Comparison of ENCODE assay signal across 19 mouse cellular contexts in genomic region chr1:72532926-72533325, GRCm38 (mm10). TPM values are rescaled to one million over a fixed set of nuclear protein-coding genes. Genes with fewer than 3 reads are reported as not detected.
A peak's percentile ranks its signal among the peaks of the same experiment; 100 is the strongest.
DNase-seq lines count a peak whose midpoint lies in the region; ATAC-seq and TF ChIP-seq lines count a peak whose summit lies in the region.
"Had no signal": no experiment of that assay in that cellular context is flagged by ENCODE, and none has a peak within 500 bp of the region (broad histone marks: within the 10 kb centered on the region; RNA-seq: fewer than 3 reads in every experiment).

No protein-coding gene starts in this region.

- no peaks in the 10 kb centered on the region for H3K4me1 ChIP-seq in cerebellum, adult 2 months (ENCODE audit: control insufficient read depth, insufficient read depth, low read length)
- H3K4me1 ChIP-seq in forebrain, embryonic 16.5 days (replicated peaks; ENCODE audit: control insufficient read depth, insufficient read depth, low read length), result peaks cover 12% of the 10 kb centered on the region
- peaks cover 9% of the 10 kb centered on the region; the same call in 1 of the 2 replicates for H3K4me1 ChIP-seq in midbrain, postnatal 0 days (ENCODE audit: insufficient read depth, low read length)

- no peak overlapping the region for H3K27ac ChIP-seq in cerebellum, adult 2 months (ENCODE audit: insufficient read depth, low read length)
- H3K27ac ChIP-seq in layer of hippocampus, adult 2 months, result no peak overlapping the region
- 0 out of 2 replicates have a peak overlapping the region, but pooled peaks have one; percentile 2 for H3K27ac ChIP-seq in forebrain, embryonic 16.5 days (ENCODE audit: low read length)
- H3K27ac ChIP-seq in midbrain, postnatal 0 days (ENCODE audit: low read depth, low read length), result no peak overlapping the region
- H3K27ac ChIP-seq: liver, embryonic 13.5 days; stomach, embryonic 15.5 days had no signal

- H3K36me3 ChIP-seq in forebrain, embryonic 16.5 days (ENCODE audit: control insufficient read depth, insufficient read depth), result no peaks in the 10 kb centered on the region
- H3K36me3 ChIP-seq in midbrain, postnatal 0 days (ENCODE audit: insufficient read depth, low read length), result no peaks in the 10 kb centered on the region
- H3K36me3 ChIP-seq: liver, embryonic 13.5 days; stomach, embryonic 15.5 days had no signal

- H3K9me3 ChIP-seq in forebrain, embryonic 16.5 days (ENCODE audit: control insufficient read depth, low read length), result no peaks in the 10 kb centered on the region
- H3K9me3 ChIP-seq in midbrain, postnatal 0 days (ENCODE audit: low read length), result no peaks in the 10 kb centered on the region
- H3K9me3 ChIP-seq: liver, embryonic 13.5 days; stomach, embryonic 15.5 days had no signal

- peak overlapping the region; percentile 21 for H3K4me3 ChIP-seq in cerebellum, adult 2 months (replicated peaks; ENCODE audit: insufficient read depth, low read depth, low read length)
- H3K4me3 ChIP-seq in layer of hippocampus, adult 2 months, result peak overlapping the region; percentile 79
- peak overlapping the region; percentile 70 for H3K4me3 ChIP-seq in forebrain, embryonic 16.5 days (replicated peaks; ENCODE audit: low read length)
- peak overlapping the region; percentile 57 for H3K4me3 ChIP-seq in midbrain, postnatal 0 days (ENCODE audit: low read depth, low read length)
- H3K4me3 ChIP-seq: liver, embryonic 13.5 days; myocyte; stomach, embryonic 15.5 days had no signal

- H3K9ac ChIP-seq in forebrain, embryonic 16.5 days (replicated peaks; ENCODE audit: low read depth, low read length), result no peak overlapping the region
- no peak overlapping the region for H3K9ac ChIP-seq in midbrain, postnatal 0 days (replicated peaks; ENCODE audit: low read length, poor library complexity, severe bottlenecking)
- H3K9ac ChIP-seq: liver, embryonic 13.5 days; stomach, embryonic 15.5 days had no signal

- no peak for ATAC-seq in forebrain, embryonic 16.5 days
- ATAC-seq in midbrain, postnatal 0 days (ENCODE audit: low FRiP score), result no peak
- ATAC-seq: intestine, postnatal 0 days had no signal

- TF ChIP-seq CTCF in cerebellum, adult 2 months (IDR thresholded peaks at IDR 0.05; ENCODE audit: borderline replicate concordance, insufficient read depth, low read depth, low read length), result no peak
- TF ChIP-seq CTCF in layer of hippocampus, adult 2 months (conservative IDR thresholded peaks at IDR 0.05), result no peak
- TF ChIP-seq CTCF in midbrain, postnatal 0 days (IDR thresholded peaks at IDR 0.05), result no peak

- peak overlapping the region; percentile 72 for H3K4me2 ChIP-seq in forebrain, embryonic 16.5 days (ENCODE audit: low read length)
- H3K4me2 ChIP-seq in midbrain, postnatal 0 days (ENCODE audit: low read depth, low read length, poor library complexity, severe bottlenecking), result peak overlapping the region; percentile 89
- H3K4me2 ChIP-seq: heart, embryonic 11.5 days; liver, embryonic 13.5 days; stomach, embryonic 15.5 days had no signal

- no peak for DNase-seq in cerebellum, adult 2 months
- DNase-seq in cerebellum, adult 9-10 months, result no peak
- DNase-seq in layer of hippocampus, adult 2 months (ENCODE audit: low spot score in 2 of 2), result no peak
- no peak for DNase-seq in layer of hippocampus, postnatal 36 days
- no peak for DNase-seq in midbrain, postnatal 0 days (ENCODE audit: low spot score)
- no peak for DNase-seq in natural killer cell, adult 2 months (ENCODE audit: low spot score in 2 of 2)
- DNase-seq in adrenal gland, postnatal 14 days, result no peak
- DNase-seq: gastrocnemius, postnatal 25 days; kidney, postnatal 25 days; liver, embryonic 13.5 days; spleen, adult 18-20 months; thymus, postnatal 14 days had no signal

- H3K27me3 ChIP-seq in cerebellum, adult 2 months (ENCODE audit: control insufficient read depth, insufficient read depth, low read length), result no peaks in the 10 kb centered on the region
- H3K27me3 ChIP-seq in forebrain, embryonic 16.5 days (replicated peaks; ENCODE audit: control insufficient read depth, insufficient read depth, low read length), result no peaks in the 10 kb centered on the region
- H3K27me3 ChIP-seq in midbrain, postnatal 0 days (ENCODE audit: insufficient read depth, low read length), result no peaks in the 10 kb centered on the region

- no peak for TF ChIP-seq POLR2A in cerebellum, adult 2 months (IDR thresholded peaks at IDR 0.05; ENCODE audit: borderline replicate concordance, insufficient read depth, low read length)

- WGBS in cerebellum, adult 2 months, result 61% methylated on average over 5 of the region's 5 CpGs
- 61% methylated on average over 5 of the region's 5 CpGs for WGBS in forebrain, embryonic 16.5 days
- WGBS in midbrain, postnatal 0 days, result 70% methylated on average over 5 of the region's 5 CpGs

RNA-seq across cellular contexts. Expression of gene March4, which starts 3.8 kb away (rescaled TPM):
- polyA plus RNA-seq in cerebellum, adult 2 months (2012; rRNA removed), result 6.5 and 7.5 TPM in 2 replicates
- total RNA-seq in layer of hippocampus, adult 2 months (2021), result 10 to 100 TPM; 17.6 to 19.7 TPM
- total RNA-seq in layer of hippocampus, postnatal 36 days (2021), result 10 to 100 TPM; 19.1 to 21.4 TPM
- 6.1 and 7.7 TPM in 2 replicates for polyA plus RNA-seq in forebrain, embryonic 16.5 days (2015; fragmentation: Nextera tagmentation; extraction: Ambion mirVana)
- total RNA-seq in midbrain, postnatal 0 days (2014; rRNA removed), result 35.0 and 36.4 TPM in 2 replicates
- polyA plus RNA-seq in midbrain, postnatal 0 days (2015; fragmentation: Nextera tagmentation; extraction: Ambion mirVana), result 6.3 and 8.0 TPM in 2 replicates
- total RNA-seq in adrenal gland, postnatal 14 days (2021), result 0.78 and 1.7 TPM in 2 replicates
- total RNA-seq: heart, postnatal 25 days had no signal
- polyA plus RNA-seq: heart, embryonic 11.5 days; limb, embryonic 11.5 days; liver, embryonic 13.5 days had no signal

RNA-seq across cellular contexts. Expression of gene Smarcal1, which starts 50.1 kb away (rescaled TPM):
- polyA plus RNA-seq in cerebellum, adult 2 months (2012; rRNA removed), result 46.9 and 47.7 TPM in 2 replicates
- total RNA-seq in layer of hippocampus, adult 2 months (2021), result 10 to 100 TPM; 64.8 to 66.4 TPM
- total RNA-seq in layer of hippocampus, postnatal 36 days (2021), result 10 to 100 TPM; 58.8 to 63.1 TPM
- polyA plus RNA-seq in forebrain, embryonic 16.5 days (2015; fragmentation: Nextera tagmentation; extraction: Ambion mirVana), result 29.2 and 31.4 TPM in 2 replicates
- 42.5 and 49.5 TPM in 2 replicates for total RNA-seq in midbrain, postnatal 0 days (2014; rRNA removed)
- polyA plus RNA-seq in midbrain, postnatal 0 days (2015; fragmentation: Nextera tagmentation; extraction: Ambion mirVana), result 21.6 and 21.8 TPM in 2 replicates
- total RNA-seq in adrenal gland, postnatal 14 days (2021), result 33.7 and 37.4 TPM in 2 replicates

Comparison
In these comparisons a context has a peak if more than half of its experiments do, and no peak if none do; other contexts are left out.
1. H3K4me3 ChIP-seq: peak in every context shown above with its lines; median percentile 79 in layer of hippocampus, adult 2 months; 70 in forebrain, embryonic 16.5 days; 57 in midbrain, postnatal 0 days; 21 in cerebellum, adult 2 months.